ENCODE assay signal across 8 mouse cellular contexts in genomic region chr9:31913739-31914591, GRCm38 (mm10). TPM values are rescaled to one million over a fixed set of nuclear protein-coding genes. Genes with fewer than 3 reads are reported as not detected.
A peak's percentile ranks its signal among the peaks of the same experiment; 100 is the strongest.
DNase-seq lines count a peak whose midpoint lies in the region; ATAC-seq and TF ChIP-seq lines count a peak whose summit lies in the region.

No protein-coding gene starts in this region.

- under 1% methylated on average over 54 of the region's 54 CpGs for WGBS in forebrain, embryonic 12.5 days
- under 1% methylated on average over 54 of the region's 54 CpGs for WGBS in limb, embryonic 12.5 days
- 1% methylated on average over 54 of the region's 54 CpGs for WGBS in cerebellum, adult 2 months

- no peak for TF ChIP-seq CTCF in testis, adult 2 months (IDR thresholded peaks at IDR 0.05; ENCODE audit: control insufficient read depth, insufficient read depth, insufficient replicate concordance, low read depth, low read length)
- TF ChIP-seq CTCF in cerebellum, adult 2 months (IDR thresholded peaks at IDR 0.05; ENCODE audit: borderline replicate concordance, insufficient read depth, low read depth, low read length): no peak

- no peak for ATAC-seq in forebrain, embryonic 12.5 days (ENCODE audit: low FRiP score)
- no peak for ATAC-seq in limb, embryonic 12.5 days (ENCODE audit: insufficient number of reproducible peaks, insufficient read depth, low FRiP score, low TSS enrichment, low read depth)

- H3K4me2 ChIP-seq in forebrain, embryonic 12.5 days: peak overlapping the region; percentile 93
- H3K4me2 ChIP-seq in limb, embryonic 12.5 days: peak overlapping the region; percentile 97

- peak overlapping the region; percentile 47; the same call in 1 of the 2 replicates for H3K9ac ChIP-seq in forebrain, embryonic 12.5 days
- H3K9ac ChIP-seq in limb, embryonic 12.5 days (replicated peaks): peak overlapping the region; percentile 51

- H3K4me3 ChIP-seq in testis, adult 2 months (ENCODE audit: control insufficient read depth, low read depth, low read length): peak overlapping the region; percentile 78; the same call in 1 of the 2 replicates
- peak overlapping the region; percentile 54 for H3K4me3 ChIP-seq in forebrain, embryonic 12.5 days (replicated peaks)
- peak overlapping the region; percentile 60 for H3K4me3 ChIP-seq in limb, embryonic 12.5 days (replicated peaks)
- no peak overlapping the region for H3K4me3 ChIP-seq in cerebellum, adult 2 months (replicated peaks; ENCODE audit: insufficient read depth, low read depth, low read length)

- no peak overlapping the region for H3K27ac ChIP-seq in testis, adult 2 months (ENCODE audit: control insufficient read depth, insufficient read depth, low read depth, low read length)
- no peak overlapping the region for H3K27ac ChIP-seq in forebrain, embryonic 12.5 days
- no peak overlapping the region for H3K27ac ChIP-seq in limb, embryonic 12.5 days
- H3K27ac ChIP-seq in cerebellum, adult 2 months (ENCODE audit: insufficient read depth, low read length): no peak overlapping the region

- no peaks in the 10 kb centered on the region for H3K36me3 ChIP-seq in testis, adult 2 months (ENCODE audit: control insufficient read depth, insufficient read depth, low read length)
- no peaks in the 10 kb centered on the region for H3K36me3 ChIP-seq in forebrain, embryonic 12.5 days (replicated peaks)
- no peaks in the 10 kb centered on the region for H3K36me3 ChIP-seq in limb, embryonic 12.5 days

- H3K9me3 ChIP-seq in forebrain, embryonic 12.5 days: no peaks in the 10 kb centered on the region
- no peaks in the 10 kb centered on the region for H3K9me3 ChIP-seq in limb, embryonic 12.5 days

- DNase-seq in testis, postnatal 14 days (ENCODE audit: low spot score): no peak
- peak; percentile 33 for DNase-seq in retina, embryonic 14.5 days (ENCODE audit: low spot score)
- no peak for DNase-seq in spleen, postnatal 14 days (ENCODE audit: low spot score in 2 of 2)
- DNase-seq in cerebellum, adult 2 months: no peak
- DNase-seq in right cerebral cortex, postnatal 36 days (ENCODE audit: low spot score in 2 of 2): no peak

- peaks cover 16% of the 10 kb centered on the region for H3K4me1 ChIP-seq in testis, adult 2 months (ENCODE audit: control insufficient read depth, insufficient read depth, low read length)
- peaks cover 25% of the 10 kb centered on the region for H3K4me1 ChIP-seq in forebrain, embryonic 12.5 days
- peaks cover 40% of the 10 kb centered on the region for H3K4me1 ChIP-seq in limb, embryonic 12.5 days (replicated peaks)
- H3K4me1 ChIP-seq in cerebellum, adult 2 months (ENCODE audit: control insufficient read depth, insufficient read depth, low read length): no peaks in the 10 kb centered on the region

- no peaks in the 10 kb centered on the region for H3K27me3 ChIP-seq in testis, adult 2 months (ENCODE audit: control insufficient read depth, insufficient read depth, low read length)
- peaks cover 91% of the 10 kb centered on the region for H3K27me3 ChIP-seq in forebrain, embryonic 12.5 days
- peaks cover 86% of the 10 kb centered on the region for H3K27me3 ChIP-seq in limb, embryonic 12.5 days
- H3K27me3 ChIP-seq in cerebellum, adult 2 months (ENCODE audit: control insufficient read depth, insufficient read depth, low read length): peaks cover 4% of the 10 kb centered on the region; the same call in 1 of the 2 replicates

- no peak for TF ChIP-seq POLR2A in testis, adult 2 months (IDR thresholded peaks at IDR 0.05; ENCODE audit: control insufficient read depth, low read depth, low read length)
- no peak for TF ChIP-seq POLR2A in cerebellum, adult 2 months (IDR thresholded peaks at IDR 0.05; ENCODE audit: borderline replicate concordance, insufficient read depth, low read length)

RNA-seq across cellular contexts. Expression of gene Barx2, which starts 0.7 kb away (rescaled TPM):
- polyA plus RNA-seq in testis, adult 2 months (2012; rRNA removed): 0.14 TPM in 1 of 2 replicates, not detected in the other
- polyA plus RNA-seq in forebrain, embryonic 12.5 days (2016; fragmentation: Nextera tagmentation; extraction: Ambion mirVana): not detected in 2 replicates
- 1.1 and 1.2 TPM in 2 replicates for polyA plus RNA-seq in limb, embryonic 12.5 days (2016; fragmentation: Nextera tagmentation; extraction: Ambion mirVana)
- 0.79 and 1.0 TPM in 2 replicates for polyA plus RNA-seq in cerebellum, adult 2 months (2012; rRNA removed)
